Mouse (Mus musculus) brown adipose tissue, adult 24 weeks (tissue): ENCODE data around the gene Fer. TPM values are rescaled to one million over a fixed set of nuclear protein-coding genes. Genes with fewer than 3 reads are reported as not detected.

Source experiments
- H3K27ac ChIP-seq: fragments of 200-500 bp; replicated peaks from 2 replicates; pipeline ENCODE4 v1.5.1; 2012; ENCODE audit warnings: low read depth, mild to moderate bottlenecking, low read length
- H3K4me1 ChIP-seq: fragments of 200-500 bp; 2 replicates; pipeline ENCODE4 v1.6.1; 2012; ENCODE audit warnings: low read length, mixed read lengths; ENCODE audit not compliant: control insufficient read depth, insufficient read depth, insufficient read length
- H3K4me3 ChIP-seq: fragments of 200-500 bp; 2 replicates; pipeline ENCODE4 v1.5.1; 2012; ENCODE audit warnings: low read depth, mild to moderate bottlenecking, low read length, moderate library complexity; ENCODE audit not compliant: insufficient read depth
- polyA plus RNA-seq: library from polyadenylated mRNA; stranded (reverse); fragments of >200 nt; gene quantifications from 2 replicates; pipeline ENCODE4 v1.2.4, GENCODE M21; 2012; ENCODE audit not compliant: missing spikeins, insufficient read depth, insufficient read length

The Fer gene
- polyA plus RNA-seq, 1 experiment: 10.2 TPM

DNA sequence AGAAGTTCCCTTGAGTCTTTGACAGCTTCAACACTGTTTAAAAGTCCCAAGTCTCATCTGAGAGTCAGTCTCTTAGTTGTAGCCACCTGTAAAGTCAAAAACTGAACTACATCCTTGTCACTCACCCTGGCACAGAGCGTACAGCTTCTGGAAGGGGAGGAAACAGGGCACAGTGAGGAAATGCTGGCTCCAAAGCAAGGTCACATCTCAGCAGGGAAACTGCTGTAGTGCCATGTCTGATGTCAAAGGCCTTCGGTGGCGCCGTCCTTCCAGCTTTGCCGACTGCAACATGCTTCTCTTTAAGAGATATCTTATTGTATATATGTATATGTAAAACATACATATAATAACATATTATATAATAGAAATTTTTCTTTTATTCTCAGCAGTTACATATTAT is 188.0 kb downstream of the Fer start:
- Histone ChIP-seq H3K27ac (no peak overlapping the region), H3K4me1 (no peaks in the 10 kb centered on the region), H3K4me3 (no peak overlapping the region)

DNA sequence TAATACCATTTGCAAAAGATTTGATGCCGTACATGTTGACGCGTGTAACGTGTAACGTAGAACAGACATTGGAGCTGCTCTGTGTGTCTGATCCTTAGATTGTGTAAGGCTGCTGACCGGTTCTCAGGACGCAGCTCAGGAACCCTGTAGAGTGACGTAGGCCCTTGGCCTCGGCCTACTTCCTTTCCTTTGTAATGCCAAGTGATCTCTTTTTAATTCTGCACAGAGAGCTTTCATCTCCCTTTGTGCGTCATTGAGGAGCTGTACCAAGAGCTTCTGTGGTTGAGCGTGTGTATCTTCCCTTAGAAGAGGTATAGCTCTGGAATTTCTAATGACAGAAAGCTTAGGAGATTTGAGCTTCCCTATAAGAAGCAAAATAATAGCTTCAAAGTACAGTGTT is 190.8 kb downstream of the Fer start:
- Histone ChIP-seq H3K27ac (no peak overlapping the region), H3K4me1 (no peaks in the 10 kb centered on the region; the same call in 1 of the 2 replicates), H3K4me3 (no peak overlapping the region)

DNA sequence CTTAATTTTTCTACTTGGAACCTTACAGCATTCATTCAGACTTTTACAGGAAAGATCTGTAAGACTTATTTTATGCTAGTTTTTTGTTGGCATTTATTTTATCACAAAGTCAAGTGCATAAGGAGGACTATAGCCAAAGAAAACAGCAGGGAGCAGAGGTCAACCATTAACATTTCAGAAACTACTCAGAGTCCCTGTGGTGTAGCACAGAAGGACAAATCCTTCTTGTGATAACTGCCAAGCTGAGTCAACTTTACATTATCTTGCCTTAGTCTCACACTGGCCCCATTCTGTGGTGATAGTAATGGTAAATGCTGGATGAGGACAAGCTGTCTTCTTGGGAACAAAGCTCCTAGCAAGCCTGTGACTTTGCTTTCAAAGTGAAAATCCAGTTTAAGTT is 197.7 kb downstream of the Fer start:
- Histone ChIP-seq H3K27ac (no peak overlapping the region), H3K4me3 (no peak overlapping the region)

DNA sequence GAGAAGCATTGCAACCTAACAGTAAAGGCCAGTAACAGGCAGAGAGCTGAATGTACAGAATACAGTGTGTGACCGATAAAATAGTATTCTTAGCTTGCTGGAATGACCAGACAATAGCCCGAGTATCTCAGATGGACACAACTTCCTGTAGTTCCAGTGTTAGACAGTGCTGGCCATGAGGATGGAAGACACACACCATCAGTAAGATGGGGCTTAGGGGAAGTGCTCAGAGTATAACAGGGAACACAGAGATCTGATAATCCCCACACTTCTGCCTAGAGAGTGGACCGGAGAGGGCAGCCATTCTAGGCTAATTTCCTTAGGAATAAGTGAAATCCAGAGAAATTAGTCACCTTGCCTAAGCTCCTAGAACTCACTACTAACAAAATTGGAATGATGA is 202.4 kb downstream of the Fer start:
- Histone ChIP-seq H3K4me1 (no peaks in the 10 kb centered on the region), H3K27ac (no peak overlapping the region), H3K4me3 (no peak overlapping the region)

More for the DNA sequence above, 197.7 kb downstream of the Fer start:
- H3K4me1 ChIP-seq: no peaks in the 10 kb centered on the region; the same call in 1 of the 2 replicates

GRCm38 (mm10) chr17:64077392-64077791 is 214.5 kb downstream of the Fer start:
- no peak overlapping the region for H3K4me3 ChIP-seq
- H3K4me1 ChIP-seq: no peaks in the 10 kb centered on the region
- H3K27ac ChIP-seq: no peak overlapping the region

DNA sequence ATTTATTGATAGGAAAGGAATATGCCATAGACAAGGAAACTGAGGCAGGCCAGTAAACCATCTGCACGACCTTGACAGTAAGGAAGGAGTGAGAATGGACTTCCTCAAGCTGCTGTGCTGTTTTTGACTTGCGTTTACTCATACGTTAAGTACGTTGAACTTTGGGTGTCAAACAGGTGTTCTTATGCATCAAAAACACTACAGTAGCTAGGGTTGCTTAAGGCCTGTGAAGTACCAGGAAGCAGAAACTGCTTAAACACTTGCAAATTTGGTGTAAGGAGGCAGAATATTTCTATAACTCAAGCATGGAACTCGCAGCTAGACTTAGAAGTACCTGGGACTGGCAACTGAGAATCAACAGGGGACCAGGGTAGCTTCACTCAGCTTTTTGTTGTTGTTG is 221.9 kb downstream of the Fer start:
- H3K4me1 ChIP-seq: no peaks in the 10 kb centered on the region
- H3K27ac ChIP-seq: no peak overlapping the region
- no peak overlapping the region for H3K4me3 ChIP-seq

GRCm38 (mm10) chr17:64085493-64085892 is 222.6 kb downstream of the Fer start:
- no peak overlapping the region for H3K27ac ChIP-seq
- H3K4me1 ChIP-seq: no peaks in the 10 kb centered on the region
- H3K4me3 ChIP-seq: no peak overlapping the region

GRCm38 (mm10) chr17:64086875-64087608 is 224.2 kb downstream of the Fer start:
- Histone ChIP-seq H3K27ac (no peak overlapping the region), H3K4me3 (no peak overlapping the region), H3K4me1 (no peaks in the 10 kb centered on the region)

GRCm38 (mm10) chr17:64087871-64088270 is 225.0 kb downstream of the Fer start:
- H3K27ac ChIP-seq: no peak overlapping the region
- no peaks in the 10 kb centered on the region for H3K4me1 ChIP-seq
- no peak overlapping the region for H3K4me3 ChIP-seq

- Histone ChIP-seq H3K27ac (no peak overlapping the region), H3K4me3 (no peak overlapping the region)
These were observed 230.9 kb downstream of the Fer start for GRCm38 (mm10) chr17:64093716-64094115.

DNA sequence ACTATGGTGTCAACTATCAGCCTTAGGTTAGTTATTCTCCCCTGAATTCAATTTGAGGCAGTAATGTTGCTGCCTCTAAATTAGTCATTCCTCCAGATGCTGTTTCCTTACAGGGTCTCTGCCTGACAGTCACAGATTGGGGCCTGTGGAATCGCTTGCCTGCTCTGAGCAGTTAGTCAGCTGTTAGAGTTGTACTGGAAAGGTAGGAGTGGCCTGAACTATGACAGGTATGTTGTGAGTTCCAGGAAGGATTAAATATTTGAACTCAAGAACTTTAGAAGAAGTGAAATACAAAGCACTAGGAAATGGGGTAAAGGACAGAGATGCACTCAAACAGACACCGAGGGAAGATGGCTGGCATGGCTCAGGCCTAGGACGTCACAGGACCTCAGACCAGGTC is 233.9 kb downstream of the Fer start:
- no peak overlapping the region for H3K4me3 ChIP-seq
- H3K4me1 ChIP-seq: 0 out of 2 replicates have a peak, but pooled peaks cover 3% of the 10 kb centered on the region
- no peak overlapping the region for H3K27ac ChIP-seq

More at GRCm38 (mm10) chr17:64093716-64094115, 230.9 kb downstream of the Fer start:
- no peaks in the 10 kb centered on the region for H3K4me1 ChIP-seq

DNA sequence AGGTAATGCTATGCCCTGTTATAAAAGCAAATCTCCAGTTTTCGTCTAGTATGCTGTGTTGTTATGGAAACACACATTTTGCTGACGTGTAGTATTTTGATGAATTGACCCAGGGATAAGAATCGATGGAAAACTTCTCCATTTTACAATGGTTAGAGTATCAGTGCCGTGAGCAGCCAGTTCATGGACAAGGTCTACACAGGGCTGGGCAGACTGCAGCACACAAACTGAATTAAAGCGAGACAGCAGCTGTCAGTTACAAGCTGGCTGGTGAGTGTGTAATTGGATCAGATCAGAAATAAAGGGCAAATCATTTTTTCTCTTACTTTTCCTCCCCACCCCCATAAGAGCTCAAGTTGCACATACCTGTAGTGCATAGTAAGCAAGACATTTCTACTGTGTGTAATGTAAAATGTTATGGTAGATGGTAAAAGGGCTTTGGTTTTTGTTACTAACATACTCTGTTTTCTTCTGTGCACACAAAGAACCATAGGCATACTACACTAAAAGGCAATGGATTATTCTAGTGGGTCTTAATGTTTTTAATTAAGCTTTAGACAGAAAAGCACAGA is 235.0 kb downstream of the Fer start:
- Histone ChIP-seq H3K4me1 (0 out of 2 replicates have a peak, but pooled peaks cover 3% of the 10 kb centered on the region), H3K27ac (no peak overlapping the region), H3K4me3 (no peak overlapping the region)

GRCm38 (mm10) chr17:64099395-64100171 is 236.7 kb downstream of the Fer start:
- H3K4me3 ChIP-seq: no peak overlapping the region
- H3K4me1 ChIP-seq: 0 out of 2 replicates have a peak, but pooled peaks cover 3% of the 10 kb centered on the region
- H3K27ac ChIP-seq: no peak overlapping the region

DNA sequence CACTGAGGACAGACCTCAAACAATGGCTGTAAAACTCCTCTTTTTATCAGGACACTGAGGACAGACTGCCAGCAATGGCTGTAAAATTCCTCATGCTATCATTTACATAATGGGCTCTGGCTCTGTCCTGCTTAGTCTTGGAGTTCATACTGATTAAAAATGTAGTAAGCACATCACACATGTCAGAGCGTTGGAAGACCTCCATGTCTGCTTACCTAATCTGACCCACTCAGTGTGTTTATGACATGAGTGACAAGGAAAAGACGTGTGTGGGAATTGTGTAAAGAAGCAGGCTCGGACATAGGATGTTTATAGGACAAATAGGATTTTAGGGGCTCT is 237.3 kb downstream of the Fer start:
- no peak overlapping the region for H3K27ac ChIP-seq
- 0 out of 2 replicates have a peak, but pooled peaks cover 3% of the 10 kb centered on the region for H3K4me1 ChIP-seq
- H3K4me3 ChIP-seq: no peak overlapping the region

- peaks cover 3% of the 10 kb centered on the region; the same call in 1 of the 2 replicates for H3K4me1 ChIP-seq
- no peak overlapping the region for H3K4me3 ChIP-seq
- no peak overlapping the region for H3K27ac ChIP-seq
These were observed 245.9 kb downstream of the Fer start for GRCm38 (mm10) chr17:64108773-64109172.
